Mouse (Mus musculus): ENCODE measurements around the gene Tigd3.

GRCm38 (mm10) chr19:5883935-5884334 is 10.0 kb downstream of the Tigd3 start:
- no peak for TF ChIP-seq CTCF (IDR thresholded peaks at IDR 0.05 in 2 of 3, conservative IDR thresholded peaks at IDR 0.05 in 1 of 3; ENCODE audit: control insufficient read depth in 1 of 3, insufficient read depth in 1 of 3, low read depth in 2 of 3, low read length in 3 of 3, poor library complexity in 1 of 3, severe bottlenecking in 1 of 3)
- peak; percentile 53 for TF ChIP-seq MXI1 (IDR thresholded peaks at IDR 0.05; ENCODE audit: low read depth, low read length)

Data from MEL (cell line).